Mouse (Mus musculus) hindbrain, postnatal 0 days (tissue): ENCODE measurements around the gene Kif5a. TPM values are rescaled to one million over a fixed set of nuclear protein-coding genes. Genes with fewer than 3 reads are reported as not detected.

Experiments used
- ATAC-seq: fragments of 200-750 bp; cut with Nextera tagmentation; 2 replicates; pipeline ENCODE4 v1.8.0; 2017; ENCODE audit warnings: mild to moderate bottlenecking, moderate TSS enrichment, moderate library complexity
- DNase-seq: peaks from one replicate; pipeline ENCODE4 v3.0.0-alpha.2; 2015; ENCODE audit warnings: low spot score
- H3K27ac ChIP-seq: fragments of 300-500 bp; sonication (generic); 2 replicates; pipeline ENCODE4 v1.5.1; 2014; ENCODE audit warnings: mild to moderate bottlenecking
- H3K27me3 ChIP-seq: fragments of 300-500 bp; sonication (generic); 2 replicates; pipeline ENCODE4 v1.6.1; 2014; ENCODE audit warnings: low read length, mixed read lengths; ENCODE audit not compliant: insufficient read depth
- H3K36me3 ChIP-seq: fragments of 300-500 bp; sonication (generic); 2 replicates; pipeline ENCODE4 v1.6.1; 2014; ENCODE audit warnings: low read length, mixed read lengths; ENCODE audit not compliant: insufficient read depth
- H3K4me1 ChIP-seq: fragments of 300-500 bp; sonication (generic); 2 replicates; pipeline ENCODE4 v1.6.1; 2014; ENCODE audit warnings: antibody characterized with exemption, low read length, mixed read lengths; ENCODE audit not compliant: insufficient read depth
- H3K4me2 ChIP-seq: fragments of 300-500 bp; sonication (generic); 2 replicates; pipeline ENCODE4 v1.6.1; 2014; ENCODE audit warnings: low read depth, mild to moderate bottlenecking, low read length, moderate library complexity, mixed read lengths
- H3K4me3 ChIP-seq: fragments of 300-500 bp; sonication (generic); 2 replicates; pipeline ENCODE4 v1.5.1; 2014; ENCODE audit warnings: low read length
- H3K9ac ChIP-seq: fragments of 300-500 bp; sonication (generic); replicated peaks from 2 replicates; pipeline ENCODE4 v1.6.1; 2014; ENCODE audit warnings: mild to moderate bottlenecking, low read length, moderate library complexity, mixed read lengths
- H3K9me3 ChIP-seq: fragments of 300-500 bp; sonication (generic); 2 replicates; pipeline ENCODE4 v1.6.1; 2016; ENCODE audit warnings: low read length, mixed read lengths
- CTCF ChIP-seq: IDR thresholded peaks from 2 replicates; pipeline ENCODE4 v1.5.1; 2016; ENCODE audit warnings: antibody characterized with exemption, control low read depth, low read depth
- WGBS: fragments of 180-500 bp; shearing (Covaris S2); extraction: QIAGEN DNeasy Blood & Tissue Kit; methylation state at CpG from one replicate; pipeline ENCODE4 v1.1.7; 2014; 5-methylcytosine and 5-hydroxymethylcytosine counted together
- polyA plus RNA-seq: library from polyadenylated mRNA; unstranded; fragments of >200 nt; fragmentation: Nextera tagmentation; extraction: Ambion mirVana; gene quantifications from 2 replicates; pipeline ENCODE4 v1.2.1, GENCODE M21; 2015
- total RNA-seq: library from RNA; depleted of rRNA; stranded (reverse); fragments of >200 nt; gene quantifications from 2 replicates; pipeline ENCODE4 v1.2.3, GENCODE M21; 2014

Kif5a gene
- total and polyA plus RNA-seq, 2 experiments from 2014 or later, result 103 to 231 TPM

- DNase-seq, result no peak
- H3K4me3 ChIP-seq, result no peak overlapping the region
- H3K4me1 ChIP-seq, result peaks cover 15% of the 10 kb centered on the region
- H3K9me3 ChIP-seq, result no peaks in the 10 kb centered on the region
- no peak overlapping the region for H3K4me2 ChIP-seq
- WGBS, result 82% methylated on average over 6 of the region's 6 CpGs
- H3K36me3 ChIP-seq, result peaks cover 34% of the 10 kb centered on the region
- no peaks in the 10 kb centered on the region for H3K27me3 ChIP-seq
- no peak for TF ChIP-seq CTCF
- H3K9ac ChIP-seq, result no peak overlapping the region
- H3K27ac ChIP-seq, result no peak overlapping the region
- ATAC-seq, result no peak
These were observed 29.9 kb upstream of the Kif5a start for GRCm38 (mm10) chr10:127292987-127293538.

DNA sequence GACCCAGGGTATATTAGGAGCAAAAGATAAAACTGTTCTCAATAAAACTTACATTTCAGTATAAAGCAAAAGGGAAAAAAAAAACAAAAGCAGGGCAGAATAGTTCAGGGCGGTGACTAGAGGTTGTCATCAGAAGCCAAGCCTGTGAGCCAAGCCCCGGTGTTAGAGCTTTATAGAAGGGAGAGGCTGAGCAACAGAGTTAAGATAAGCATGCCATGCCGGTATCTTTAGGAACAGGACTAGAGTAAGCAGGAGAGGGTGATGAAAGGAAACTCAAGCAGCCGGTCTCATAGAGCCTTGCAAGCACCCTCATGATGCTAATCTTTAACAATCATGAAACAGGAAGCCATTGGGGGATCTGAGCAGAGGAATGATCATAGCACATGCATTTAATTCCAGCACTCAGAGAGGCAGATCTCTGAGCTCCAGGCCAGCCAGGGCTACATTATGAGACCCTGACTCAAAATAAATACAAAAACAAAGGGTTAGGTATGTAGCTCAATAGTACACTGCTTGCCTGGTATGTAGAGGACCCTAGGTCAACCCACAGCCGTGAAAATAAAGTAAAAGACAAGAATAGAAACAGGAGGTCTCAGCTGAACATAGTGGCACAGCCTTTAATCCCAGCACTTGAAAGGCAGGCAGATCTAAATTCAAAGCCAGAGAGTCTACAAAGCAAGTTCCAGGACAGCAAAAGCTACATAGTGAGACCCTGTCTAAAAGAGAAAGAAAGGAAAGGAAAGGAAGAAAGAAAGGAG lies 28.9 kb upstream of the Kif5a start:
- Histone ChIP-seq H3K4me2 (peak overlapping the region; percentile 80), H3K36me3 (peaks cover 24% of the 10 kb centered on the region), H3K4me1 (peaks cover 23% of the 10 kb centered on the region), H3K9me3 (no peaks in the 10 kb centered on the region), H3K4me3 (peak overlapping the region; percentile 69), H3K27ac (peak overlapping the region; percentile 97; the same call in 1 of the 2 replicates), H3K9ac (peak overlapping the region; percentile 66; the same call in 1 of the 2 replicates), H3K27me3 (no peaks in the 10 kb centered on the region)
- no peak for DNase-seq
- WGBS, result 45% methylated on average over 5 of the region's 5 CpGs
- no peak for TF ChIP-seq CTCF
- no peak for ATAC-seq

GRCm38 (mm10) chr10:127290930-127291880 lies 28.1 kb upstream of the Kif5a start:
- Histone ChIP-seq H3K27me3 (no peaks in the 10 kb centered on the region), H3K4me3 (peak overlapping the region; percentile 69), H3K9me3 (no peaks in the 10 kb centered on the region), H3K4me1 (peaks cover 32% of the 10 kb centered on the region), H3K4me2 (peak overlapping the region; percentile 80), H3K36me3 (peaks cover 17% of the 10 kb centered on the region), H3K9ac (peak overlapping the region; percentile 66), H3K27ac (peak overlapping the region; percentile 97)
- DNase-seq (peak; percentile 62), ATAC-seq (peak; percentile 46)
- WGBS, result 1% methylated on average over 19 of the region's 19 CpGs
- no peak for TF ChIP-seq CTCF

- Histone ChIP-seq H3K4me3 (peak overlapping the region; percentile 69), H3K4me1 (peaks cover 33% of the 10 kb centered on the region), H3K9ac (peak overlapping the region; percentile 66), H3K27ac (peak overlapping the region; percentile 97), H3K9me3 (no peaks in the 10 kb centered on the region), H3K36me3 (peaks cover 12% of the 10 kb centered on the region), H3K4me2 (peak overlapping the region; percentile 80), H3K27me3 (no peaks in the 10 kb centered on the region)
- TF ChIP-seq CTCF, result peak; percentile 12; the same call in 1 of the 2 replicates
- DNase-seq (peak; percentile 100), ATAC-seq (peak; percentile 94)
- 0% methylated on average over 44 of the region's 47 CpGs for WGBS
These were observed 27.3 kb upstream of the Kif5a start for GRCm38 (mm10) chr10:127290307-127290929.

- ATAC-seq, result peak; percentile 2; the same call in 1 of the 2 replicates
- WGBS, result 1% methylated on average over 15 of the region's 15 CpGs
- no peak for TF ChIP-seq CTCF
- Histone ChIP-seq H3K4me2 (peak overlapping the region; percentile 80), H3K4me3 (peak overlapping the region; percentile 69), H3K36me3 (peaks cover 5% of the 10 kb centered on the region), H3K27ac (peak overlapping the region; percentile 97), H3K27me3 (no peaks in the 10 kb centered on the region), H3K4me1 (peaks cover 33% of the 10 kb centered on the region), H3K9me3 (no peaks in the 10 kb centered on the region), H3K9ac (peak overlapping the region; percentile 77)
- peak; percentile 71 for DNase-seq
These were observed 26.5 kb upstream of the Kif5a start for GRCm38 (mm10) chr10:127289573-127290191.
